Mouse (Mus musculus): Measurements from ENCODE around the gene Hk2. TPM values are rescaled to one million over a fixed set of nuclear protein-coding genes. Genes with fewer than 3 reads are reported as not detected.

Gene Hk2
- 31.0 and 32.4 TPM in 2 replicates for total RNA-seq (2017)

- ATAC-seq (ENCODE audit: extremely low read depth, insufficient number of reproducible peaks, low FRiP score, poor library complexity, severe bottlenecking), result peak; percentile 74
Observed at GRCm38 (mm10) chr6:82774321-82774764, at the start of gene Hk2. Hk2 (minus strand) TSS chr6:82774454.

GRCm38 (mm10) chr6:82821758-82822253 lies 47.6 kb upstream of the Hk2 start:
- ATAC-seq (ENCODE audit: extremely low read depth, insufficient number of reproducible peaks, low FRiP score, poor library complexity, severe bottlenecking), result peak; percentile 34; the same call in 1 of the 2 replicates

GRCm38 (mm10) chr6:82820716-82821115 lies 46.5 kb upstream of the Hk2 start:
- ATAC-seq (ENCODE audit: extremely low read depth, insufficient number of reproducible peaks, low FRiP score, poor library complexity, severe bottlenecking), result no peak

- ATAC-seq (ENCODE audit: extremely low read depth, insufficient number of reproducible peaks, low FRiP score, poor library complexity, severe bottlenecking), result no peak
Observed at GRCm38 (mm10) chr6:82814821-82815220, 40.6 kb upstream of the Hk2 start.

GRCm38 (mm10) chr6:82807984-82808700 lies 33.9 kb upstream of the Hk2 start:
- no peak for ATAC-seq (ENCODE audit: extremely low read depth, insufficient number of reproducible peaks, low FRiP score, poor library complexity, severe bottlenecking)

- ATAC-seq (ENCODE audit: extremely low read depth, insufficient number of reproducible peaks, low FRiP score, poor library complexity, severe bottlenecking), result no peak
Observed at GRCm38 (mm10) chr6:82806971-82807370, 32.7 kb upstream of the Hk2 start.

- no peak for ATAC-seq (ENCODE audit: extremely low read depth, insufficient number of reproducible peaks, low FRiP score, poor library complexity, severe bottlenecking)
Observed at GRCm38 (mm10) chr6:82806503-82806902, 32.2 kb upstream of the Hk2 start.

- ATAC-seq (ENCODE audit: extremely low read depth, insufficient number of reproducible peaks, low FRiP score, poor library complexity, severe bottlenecking), result no peak
Observed at GRCm38 (mm10) chr6:82805894-82806293, 31.6 kb upstream of the Hk2 start.

GRCm38 (mm10) chr6:82804984-82805383 lies 30.7 kb upstream of the Hk2 start:
- no peak for ATAC-seq (ENCODE audit: extremely low read depth, insufficient number of reproducible peaks, low FRiP score, poor library complexity, severe bottlenecking)

GRCm38 (mm10) chr6:82798202-82798737 lies 24.0 kb upstream of the Hk2 start:
- ATAC-seq (ENCODE audit: extremely low read depth, insufficient number of reproducible peaks, low FRiP score, poor library complexity, severe bottlenecking), result no peak

- ATAC-seq (ENCODE audit: extremely low read depth, insufficient number of reproducible peaks, low FRiP score, poor library complexity, severe bottlenecking), result peak; percentile 88
Observed at GRCm38 (mm10) chr6:82797300-82797839, 23.1 kb upstream of the Hk2 start.

GRCm38 (mm10) chr6:82790864-82791263 lies 16.6 kb upstream of the Hk2 start:
- ATAC-seq (ENCODE audit: extremely low read depth, insufficient number of reproducible peaks, low FRiP score, poor library complexity, severe bottlenecking), result no peak

- no peak for ATAC-seq (ENCODE audit: extremely low read depth, insufficient number of reproducible peaks, low FRiP score, poor library complexity, severe bottlenecking)
Observed at GRCm38 (mm10) chr6:82783906-82784305, 9.7 kb upstream of the Hk2 start.

GRCm38 (mm10) chr6:82780802-82781393 lies 6.6 kb upstream of the Hk2 start:
- peak; percentile 39; the same call in 1 of the 2 replicates for ATAC-seq (ENCODE audit: extremely low read depth, insufficient number of reproducible peaks, low FRiP score, poor library complexity, severe bottlenecking)

GRCm38 (mm10) chr6:82780369-82780768 lies 6.1 kb upstream of the Hk2 start:
- ATAC-seq (ENCODE audit: extremely low read depth, insufficient number of reproducible peaks, low FRiP score, poor library complexity, severe bottlenecking), result no peak

GRCm38 (mm10) chr6:82777124-82777654 lies 2.9 kb upstream of the Hk2 start:
- ATAC-seq (ENCODE audit: extremely low read depth, insufficient number of reproducible peaks, low FRiP score, poor library complexity, severe bottlenecking), result no peak

GRCm38 (mm10) chr6:82775386-82775785 lies 1.1 kb upstream of the Hk2 start:
- no peak for ATAC-seq (ENCODE audit: extremely low read depth, insufficient number of reproducible peaks, low FRiP score, poor library complexity, severe bottlenecking)

GRCm38 (mm10) chr6:82773261-82774131 lies 758 bp downstream of the Hk2 start:
- peak; percentile 16; the same call in 1 of the 2 replicates for ATAC-seq (ENCODE audit: extremely low read depth, insufficient number of reproducible peaks, low FRiP score, poor library complexity, severe bottlenecking)

Measured in neutrophil, adult 5-6 weeks (primary cell).